Mouse (Mus musculus) heart, postnatal 0 days (tissue): ENCODE measurements at regions not wholly inside any gene's neighbourhood (a gene's known extent, or its start where the extent isn't known, plus 50 kb on each side); places are given as distances from the start of the nearest gene placed in this dataset.
A peak's percentile ranks its signal among the peaks of the same experiment; 100 is the strongest.

Source experiments
- CTCF ChIP-seq: IDR thresholded peaks from 2 replicates; pipeline ENCODE4 v1.5.1; 2016; ENCODE audit warnings: antibody characterized with exemption, control low read depth, low read depth
- EP300 ChIP-seq: IDR thresholded peaks from 2 replicates; pipeline ENCODE4 v1.6.1; 2016; ENCODE audit warnings: antibody characterized with exemption, low read depth

GRCm38 (mm10) chr6:117249230-117249921 is 81.0 kb downstream of the Cxcl12 start:
- TF ChIP-seq CTCF (peak; percentile 56), EP300 (no peak)
